Mouse (Mus musculus): ENCODE measurements around the gene Aspdh.

- TF ChIP-seq CTCF (IDR thresholded peaks at IDR 0.05; ENCODE audit: low read depth) (no peak), EP300 (optimal IDR thresholded peaks at IDR 0.05) (no peak)
Measured at GRCm38 (mm10) chr7:44472961-44473646, 7.9 kb downstream of the Aspdh start.
